Mouse (Mus musculus): ENCODE data around the gene Gdf11. TPM values are rescaled to one million over a fixed set of nuclear protein-coding genes. Genes with fewer than 3 reads are reported as not detected.

Gdf11 gene
- total RNA-seq, 2 experiments from 2014 or later: 23.1 to 24.0 TPM

GRCm38 (mm10) chr10:128895952-128896693 lies 4.6 kb upstream of the Gdf11 start:
- DNase-seq (ENCODE audit: low spot score in 2 of 2): peak; percentile 73 to 79

GRCm38 (mm10) chr10:128895437-128895836 lies 3.9 kb upstream of the Gdf11 start:
- peak; percentile 83 to 85 for DNase-seq (ENCODE audit: low spot score in 2 of 2)

- no peak for DNase-seq (ENCODE audit: low spot score in 2 of 2)
These were observed 728 bp upstream of the Gdf11 start for GRCm38 (mm10) chr10:128892246-128892645.

DNA sequence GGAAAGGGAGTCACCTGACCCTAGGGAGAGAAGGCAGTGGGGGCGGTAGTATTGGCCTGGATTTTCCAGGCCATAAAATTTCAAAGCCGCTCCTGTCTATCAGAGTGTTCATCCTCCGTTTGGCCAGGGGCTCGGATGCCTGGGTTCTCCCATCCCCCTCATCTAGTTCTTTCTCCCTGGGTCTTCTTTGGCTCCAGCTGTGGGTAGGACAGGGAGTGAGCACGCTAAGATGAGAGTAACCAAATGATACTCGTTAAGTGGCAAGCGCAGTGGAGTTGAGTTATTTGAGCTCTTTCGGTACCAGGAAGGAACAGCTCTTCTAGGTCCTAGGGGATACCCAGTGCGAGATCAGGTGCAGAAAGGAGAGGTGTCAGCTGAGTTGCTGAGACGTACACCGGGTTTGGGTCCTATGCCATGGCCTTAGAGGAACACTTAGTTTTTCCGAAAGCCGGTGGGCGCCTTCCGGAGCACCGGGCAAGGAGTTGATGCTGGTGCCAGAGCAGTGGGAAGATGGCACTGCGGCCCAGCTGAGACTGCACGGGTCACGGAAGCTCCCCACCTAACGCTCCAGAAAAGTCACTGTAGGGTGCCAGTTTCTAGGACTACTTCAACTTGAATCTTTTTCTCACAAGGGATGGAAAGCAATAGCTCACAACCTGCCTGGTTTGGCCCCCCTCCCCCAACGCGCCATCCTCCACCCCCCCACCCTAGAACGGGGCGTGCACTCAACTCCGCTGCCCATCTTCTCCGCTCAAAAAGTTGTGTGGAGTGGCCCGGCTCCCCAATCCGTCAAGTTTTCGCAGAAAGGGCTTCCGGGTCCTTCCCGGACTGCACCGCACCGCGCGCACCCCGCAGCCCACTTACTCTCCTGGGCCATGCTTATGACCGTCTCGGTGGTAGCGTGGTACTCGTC lies 879 bp downstream of the Gdf11 start:
- DNase-seq (ENCODE audit: low spot score in 2 of 2): no peak

DNA sequence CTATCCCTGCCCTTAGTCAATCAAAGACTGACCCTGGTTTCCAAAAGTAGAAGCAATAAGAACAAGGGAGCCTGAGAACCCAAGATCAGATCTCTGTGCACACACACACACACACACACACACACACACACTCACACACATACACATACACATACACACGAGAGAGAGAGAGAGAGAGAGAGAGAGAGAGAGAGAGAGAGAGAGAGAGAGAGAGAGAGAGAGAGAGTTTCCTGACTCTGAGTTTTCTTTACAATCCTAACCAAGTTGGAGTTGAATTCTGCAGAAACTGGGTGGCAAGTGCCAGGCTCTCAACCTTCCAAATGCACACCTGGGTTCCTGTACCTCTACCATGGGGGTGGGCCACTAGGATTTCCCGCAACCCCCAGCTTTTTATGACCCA lies 1.7 kb downstream of the Gdf11 start:
- DNase-seq (ENCODE audit: low spot score in 2 of 2): no peak

GRCm38 (mm10) chr10:128888941-128889827 lies 2.3 kb downstream of the Gdf11 start:
- DNase-seq (ENCODE audit: low spot score in 2 of 2): no peak

GRCm38 (mm10) chr10:128882067-128882466 lies 9.5 kb downstream of the Gdf11 start:
- DNase-seq (ENCODE audit: low spot score in 2 of 2): no peak

- no peak for DNase-seq (ENCODE audit: low spot score in 2 of 2)
These were observed 12.7 kb downstream of the Gdf11 start for GRCm38 (mm10) chr10:128878811-128879210.

DNA sequence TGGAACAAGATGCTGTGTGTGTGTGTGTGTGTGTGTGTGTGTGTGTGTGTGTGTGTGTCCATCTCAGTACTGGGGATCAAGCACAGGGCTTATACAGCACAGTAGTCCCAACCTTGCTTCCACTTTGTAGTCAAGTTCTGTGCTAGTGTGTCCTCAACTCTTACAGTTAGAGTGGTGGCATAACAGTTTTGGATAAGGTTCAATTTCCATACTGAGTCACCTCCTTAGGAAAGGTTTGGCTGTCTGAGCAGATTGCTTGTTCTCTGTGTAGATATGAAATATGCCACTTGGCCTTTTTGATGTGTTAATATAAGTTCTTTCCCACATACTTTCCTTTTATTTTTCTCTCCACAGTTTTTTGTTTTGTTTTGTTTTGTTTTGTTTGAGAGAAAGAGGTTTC lies 13.2 kb downstream of the Gdf11 start:
- DNase-seq (ENCODE audit: low spot score in 2 of 2): no peak

DNA sequence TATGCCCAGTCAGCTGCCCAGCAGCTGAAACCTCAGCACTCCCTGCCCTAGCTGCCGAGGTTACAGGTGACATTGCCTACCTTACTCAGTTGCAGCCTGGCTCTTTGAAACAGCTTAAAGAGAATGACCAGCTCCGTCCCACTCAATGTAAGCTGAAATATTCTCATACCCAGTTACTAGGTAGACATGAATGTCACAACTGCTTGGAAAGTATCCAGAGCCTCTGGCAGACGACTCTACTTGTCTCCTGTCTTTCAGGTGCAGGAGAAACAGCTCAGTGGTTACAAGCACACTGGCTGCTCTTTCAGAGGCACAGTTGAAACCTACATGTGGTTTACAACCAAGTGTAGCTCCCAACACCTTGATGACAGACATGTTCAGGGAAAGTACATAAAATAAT lies 21.2 kb downstream of the Gdf11 start:
- DNase-seq (ENCODE audit: low spot score in 2 of 2): no peak

GRCm38 (mm10) chr10:128866518-128866917 lies 25.0 kb downstream of the Gdf11 start:
- no peak for DNase-seq (ENCODE audit: low spot score in 2 of 2)

GRCm38 (mm10) chr10:128866042-128866441 lies 25.5 kb downstream of the Gdf11 start:
- no peak for DNase-seq (ENCODE audit: low spot score in 2 of 2)

GRCm38 (mm10) chr10:128861176-128861575 lies 30.3 kb downstream of the Gdf11 start:
- no peak for DNase-seq (ENCODE audit: low spot score in 2 of 2)

GRCm38 (mm10) chr10:128850339-128850738 lies 41.2 kb downstream of the Gdf11 start:
- no peak for DNase-seq (ENCODE audit: low spot score in 2 of 2)

GRCm38 (mm10) chr10:128848426-128848825 lies 43.1 kb downstream of the Gdf11 start:
- DNase-seq (ENCODE audit: low spot score in 2 of 2): no peak

GRCm38 (mm10) chr10:128846664-128847063 lies 44.9 kb downstream of the Gdf11 start:
- DNase-seq (ENCODE audit: low spot score in 2 of 2): no peak

DNA sequence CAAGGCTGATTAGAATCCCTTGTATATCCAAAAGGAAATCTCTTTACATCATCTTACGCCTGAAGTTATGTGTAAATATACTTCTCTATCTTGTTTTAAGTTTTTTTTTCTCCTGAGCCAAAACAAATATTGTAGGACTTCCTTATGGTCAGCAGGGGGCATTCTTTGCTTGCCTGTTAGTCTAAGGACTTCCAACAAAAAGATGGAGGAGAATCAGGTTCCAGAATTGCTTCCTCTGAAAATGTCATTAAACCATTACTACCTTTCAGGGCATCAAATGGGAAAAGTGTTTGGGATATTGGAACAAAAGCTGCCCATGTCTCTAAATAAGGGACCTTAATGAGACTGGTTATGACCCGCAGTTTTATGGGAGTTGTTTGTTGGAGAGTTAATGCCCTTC lies 46.0 kb downstream of the Gdf11 start:
- DNase-seq (ENCODE audit: low spot score in 2 of 2): no peak

DNA sequence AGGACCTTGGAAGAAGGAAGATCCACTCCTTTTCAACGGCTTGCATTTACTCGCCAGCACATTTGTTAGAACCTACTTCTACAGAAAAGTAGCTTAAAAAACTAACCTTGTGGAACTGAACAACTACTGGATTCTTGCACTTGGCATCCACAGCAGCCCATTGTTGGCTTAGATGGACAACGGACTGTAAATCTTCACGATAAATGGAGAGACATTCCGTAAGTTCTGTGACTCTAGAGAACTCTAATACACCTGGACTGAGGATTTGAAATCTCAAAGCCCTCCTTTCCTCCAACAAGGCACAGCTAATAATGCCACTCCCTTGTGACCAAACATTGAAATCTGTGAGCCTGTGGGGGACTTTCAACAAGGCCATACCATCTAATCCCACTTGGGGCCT lies 48.3 kb downstream of the Gdf11 start:
- no peak for DNase-seq (ENCODE audit: low spot score in 2 of 2)

- no peak for DNase-seq (ENCODE audit: low spot score in 2 of 2)
These were observed 50.9 kb downstream of the Gdf11 start for GRCm38 (mm10) chr10:128840612-128841011.

DNA sequence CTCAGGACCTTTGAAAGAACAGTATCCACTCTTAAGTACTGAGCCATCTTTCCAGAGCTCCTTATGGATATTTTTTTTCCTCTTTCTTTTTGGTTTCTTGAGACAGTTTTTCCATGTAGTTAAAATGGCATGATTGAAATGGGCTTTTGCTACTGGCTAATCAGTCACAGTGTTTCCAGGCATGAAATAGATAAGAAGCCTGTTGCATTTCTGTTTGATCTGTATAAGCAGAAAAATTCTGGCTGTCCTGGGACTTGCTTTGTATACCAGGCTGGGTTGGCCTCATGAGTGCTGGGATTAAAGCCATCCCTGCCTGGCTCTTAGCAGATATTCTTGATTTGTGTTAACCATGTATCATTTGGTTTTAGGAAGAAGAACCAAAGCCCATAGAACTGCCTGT lies 52.1 kb downstream of the Gdf11 start:
- no peak for DNase-seq (ENCODE audit: low spot score in 2 of 2)

DNA sequence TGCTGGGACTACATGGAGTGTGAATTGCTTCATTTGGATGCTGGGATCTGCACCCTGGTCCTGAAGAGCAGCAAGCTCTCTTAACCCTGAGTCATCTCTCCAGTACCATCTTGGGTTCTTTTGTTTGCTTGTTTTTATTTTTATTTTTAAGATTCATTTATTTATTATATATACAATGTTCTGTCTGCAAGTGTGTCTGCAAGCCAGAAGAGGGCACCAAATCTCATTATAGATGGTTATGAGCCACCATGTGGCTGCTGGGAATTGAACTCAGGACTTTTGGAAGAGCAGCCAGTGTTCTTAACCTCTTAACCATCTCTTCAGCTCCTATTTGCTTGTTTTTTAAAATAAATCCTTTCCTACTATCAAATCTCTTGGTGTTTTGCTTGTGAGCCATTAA lies 54.1 kb downstream of the Gdf11 start:
- no peak for DNase-seq (ENCODE audit: low spot score in 2 of 2)
